Mouse (Mus musculus): ENCODE measurements around the gene Filip1l.

The Filip1l gene

DNA sequence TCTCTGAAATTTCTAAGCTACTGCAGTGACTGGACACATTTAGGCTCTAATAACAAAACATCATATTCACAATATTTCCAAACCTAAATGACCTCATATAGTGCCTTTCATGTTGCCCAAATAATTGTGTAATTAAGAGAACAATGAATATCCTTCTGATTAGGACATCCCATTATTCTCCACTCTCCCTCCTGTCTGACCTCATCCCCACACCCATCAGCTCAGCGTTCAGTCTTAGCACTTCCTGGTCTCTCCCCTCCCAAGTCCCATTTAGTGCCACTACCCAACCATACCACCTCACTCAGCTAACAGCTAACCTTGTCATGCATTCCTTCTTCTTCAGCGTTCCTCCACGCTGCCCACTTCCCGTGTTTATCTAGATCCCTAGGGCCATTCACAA, 130.0 kb downstream of the Filip1l start:
- DNase-seq (ENCODE audit: low spot score in 2 of 2), result no peak

DNA sequence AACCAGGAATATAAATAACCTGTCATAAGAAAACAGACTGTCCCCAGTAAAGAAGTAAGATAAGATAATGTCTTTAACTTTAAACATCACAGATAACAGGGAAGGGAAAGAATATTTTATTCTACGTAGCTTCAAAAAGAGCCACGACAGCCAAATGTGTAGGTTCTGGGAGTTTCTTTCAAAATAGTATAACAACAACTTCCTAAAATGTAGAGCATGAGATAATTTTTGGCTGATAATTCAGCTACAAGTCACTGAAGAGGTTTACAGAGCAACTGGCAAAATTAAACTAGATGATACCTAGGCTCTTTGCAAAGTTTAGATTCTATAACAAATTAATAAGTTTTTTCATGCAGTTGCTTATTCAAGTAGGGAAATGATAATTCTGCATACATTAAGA, 130.6 kb downstream of the Filip1l start:
- DNase-seq (ENCODE audit: low spot score in 2 of 2), result no peak

DNA sequence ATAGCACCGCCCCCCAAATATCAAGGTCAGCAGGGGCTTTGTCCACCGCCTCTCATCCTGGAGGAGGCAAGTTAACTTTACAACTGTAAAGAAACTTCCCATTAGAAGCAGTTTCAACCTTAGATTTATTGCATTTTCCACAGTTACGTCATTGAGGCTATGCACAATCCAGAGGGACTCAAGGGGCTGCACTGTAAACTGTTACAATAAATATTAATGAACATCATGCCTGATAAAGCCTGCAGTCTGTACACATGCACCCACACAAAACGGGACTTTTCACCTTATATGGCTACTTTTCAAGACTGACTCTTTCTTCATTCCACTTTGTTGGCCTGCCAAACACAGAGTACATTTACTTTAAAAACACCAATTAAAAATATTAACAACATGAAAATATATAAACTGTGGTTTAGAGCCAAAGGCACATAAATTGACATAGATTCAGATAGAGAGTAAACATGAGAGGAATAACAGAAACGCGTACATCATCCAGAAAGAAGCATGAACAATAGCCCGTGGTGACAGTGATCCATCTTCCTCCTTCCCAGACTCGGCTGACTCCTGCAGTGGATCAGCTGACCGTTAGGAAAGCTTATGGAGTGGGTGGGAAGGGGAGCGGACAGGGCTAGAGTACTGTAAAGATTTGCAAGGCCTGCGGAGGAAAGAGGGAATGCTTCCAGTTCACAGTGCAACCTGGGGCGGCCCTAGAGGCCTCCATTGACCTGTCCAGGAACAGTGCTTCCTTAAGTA, 131.3 kb downstream of the Filip1l start:
- no peak for DNase-seq (ENCODE audit: low spot score in 2 of 2)

DNA sequence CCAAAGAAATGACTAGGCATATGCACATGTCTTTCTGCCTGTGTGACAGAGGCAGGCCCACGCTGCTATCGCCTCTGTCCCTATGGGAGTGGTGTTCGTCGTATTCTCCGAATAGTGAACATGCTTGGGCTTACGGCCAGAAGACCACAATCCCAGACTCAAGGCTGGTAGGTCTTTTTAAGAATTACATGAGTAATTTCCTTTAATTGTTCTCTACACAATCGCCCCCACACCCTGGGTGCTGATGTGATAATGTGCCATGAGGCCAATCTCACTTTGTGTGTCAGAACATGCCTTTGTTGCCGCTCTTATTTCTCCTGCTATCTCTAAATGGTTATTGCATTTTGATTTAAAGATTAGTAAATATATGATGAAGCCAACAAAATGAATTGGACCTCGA, 132.4 kb downstream of the Filip1l start:
- no peak for DNase-seq (ENCODE audit: low spot score in 2 of 2)

DNA sequence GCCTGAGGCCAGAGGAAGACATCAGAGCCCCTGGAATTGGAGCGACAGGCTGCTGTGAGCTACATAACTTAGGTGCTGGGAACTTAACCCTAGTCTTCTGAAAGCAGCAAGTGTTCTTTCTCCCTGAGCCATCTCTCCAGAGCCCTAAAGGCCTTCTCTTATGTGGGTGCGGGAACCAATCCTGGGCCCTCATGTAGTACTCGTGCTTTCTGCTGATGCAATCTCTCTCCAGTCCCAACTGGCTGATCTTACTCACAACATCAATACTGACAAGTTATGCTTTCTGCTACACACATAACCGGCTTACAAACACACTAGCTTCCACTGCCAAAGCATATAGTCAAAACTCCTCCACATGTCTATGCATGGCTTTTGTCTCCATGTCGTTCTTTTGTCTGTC, 133.4 kb downstream of the Filip1l start:
- no peak for DNase-seq (ENCODE audit: low spot score in 2 of 2)

DNA sequence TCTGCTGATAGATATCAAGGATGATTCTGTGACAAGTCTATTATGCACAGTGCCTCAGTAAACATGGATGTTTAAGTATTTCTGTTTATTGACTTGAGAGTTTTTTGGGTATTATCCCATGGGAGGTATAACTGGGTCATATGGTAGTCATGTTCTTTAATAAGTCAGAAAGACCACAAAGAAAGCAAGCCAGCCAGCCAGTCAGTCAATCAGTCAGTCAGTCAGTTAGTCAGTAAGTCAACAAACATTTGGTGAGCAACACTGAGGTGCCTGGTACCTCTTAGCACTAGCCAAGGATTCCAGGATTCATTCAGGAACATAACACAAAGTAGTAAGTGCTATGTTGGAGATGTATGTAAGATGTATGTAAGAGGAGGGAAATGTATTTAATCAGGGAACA, 135.8 kb downstream of the Filip1l start:
- DNase-seq (ENCODE audit: low spot score in 2 of 2), result no peak

DNA sequence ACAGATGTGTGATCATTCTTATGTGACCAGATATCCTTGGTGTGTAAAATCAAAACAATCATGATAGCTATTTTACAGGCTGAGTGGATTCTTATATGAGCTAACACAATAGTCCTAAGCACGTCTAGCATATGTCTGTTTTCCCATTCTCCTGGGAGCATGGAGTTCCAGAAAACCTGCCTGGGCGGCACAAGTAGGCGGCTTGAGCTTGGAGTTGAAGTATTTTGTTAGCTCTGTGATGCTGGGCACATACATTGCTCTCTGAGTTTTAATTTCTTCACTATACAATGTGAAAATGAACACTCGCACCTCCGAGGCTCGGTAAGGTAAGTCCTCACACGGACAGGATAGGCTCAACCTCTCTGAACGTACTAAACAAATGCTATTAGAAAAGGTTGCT, 137.8 kb downstream of the Filip1l start:
- DNase-seq (ENCODE audit: low spot score in 2 of 2), result no peak

DNA sequence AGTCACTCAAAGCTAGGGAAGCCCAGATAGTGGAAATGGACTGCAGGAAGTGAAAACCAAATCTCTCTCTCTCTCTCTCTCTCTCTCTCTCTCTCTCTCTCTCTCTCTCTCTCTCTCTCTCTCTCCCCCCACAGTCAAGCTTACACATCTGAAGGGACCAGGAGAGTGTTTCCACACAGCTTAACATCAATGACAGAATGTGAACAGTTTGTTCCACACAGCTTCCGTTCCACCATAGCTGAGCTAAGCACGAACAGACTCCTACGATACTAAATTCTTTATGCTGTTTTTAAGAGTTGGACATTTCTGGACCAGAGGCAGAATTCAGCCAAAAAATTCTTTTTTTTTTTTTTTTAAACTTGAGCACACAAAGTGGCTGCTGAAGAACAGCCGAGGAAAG, 139.0 kb downstream of the Filip1l start:
- DNase-seq (ENCODE audit: low spot score in 2 of 2), result no peak

DNA sequence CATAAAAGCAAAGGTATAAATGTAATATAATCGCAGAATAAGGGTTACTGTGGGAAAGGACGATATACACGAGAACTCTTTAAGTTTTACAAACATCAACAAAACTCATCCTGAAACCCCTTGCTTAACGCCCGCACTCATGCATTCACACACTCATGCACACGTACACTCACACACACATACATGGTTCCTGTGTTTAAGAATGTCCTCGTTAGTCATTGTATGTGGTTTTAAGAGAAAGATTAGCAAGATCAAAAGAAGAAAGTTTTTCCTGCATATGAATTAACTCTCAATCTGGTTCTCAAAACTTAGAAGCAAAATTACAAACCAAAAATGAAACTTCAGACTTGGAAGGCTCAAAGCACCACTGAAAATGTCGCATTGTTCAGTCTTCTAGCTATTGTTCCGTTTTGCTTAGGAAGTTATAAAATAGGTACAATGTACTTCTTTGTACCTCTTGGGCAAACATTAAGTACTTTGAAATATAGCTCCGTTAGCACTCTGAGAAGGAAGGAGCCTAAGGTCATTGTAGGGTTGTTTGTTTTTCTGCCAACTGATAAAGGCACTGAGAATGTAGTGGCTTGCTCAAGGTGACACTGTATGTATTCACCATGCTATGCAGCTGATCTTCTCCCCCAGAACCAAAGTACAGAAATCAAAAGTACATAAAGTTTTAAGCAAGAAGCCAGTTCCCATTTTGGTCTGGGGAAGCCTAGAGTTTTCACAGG, 142.7 kb downstream of the Filip1l start:
- no peak for DNase-seq (ENCODE audit: low spot score in 2 of 2)

DNA sequence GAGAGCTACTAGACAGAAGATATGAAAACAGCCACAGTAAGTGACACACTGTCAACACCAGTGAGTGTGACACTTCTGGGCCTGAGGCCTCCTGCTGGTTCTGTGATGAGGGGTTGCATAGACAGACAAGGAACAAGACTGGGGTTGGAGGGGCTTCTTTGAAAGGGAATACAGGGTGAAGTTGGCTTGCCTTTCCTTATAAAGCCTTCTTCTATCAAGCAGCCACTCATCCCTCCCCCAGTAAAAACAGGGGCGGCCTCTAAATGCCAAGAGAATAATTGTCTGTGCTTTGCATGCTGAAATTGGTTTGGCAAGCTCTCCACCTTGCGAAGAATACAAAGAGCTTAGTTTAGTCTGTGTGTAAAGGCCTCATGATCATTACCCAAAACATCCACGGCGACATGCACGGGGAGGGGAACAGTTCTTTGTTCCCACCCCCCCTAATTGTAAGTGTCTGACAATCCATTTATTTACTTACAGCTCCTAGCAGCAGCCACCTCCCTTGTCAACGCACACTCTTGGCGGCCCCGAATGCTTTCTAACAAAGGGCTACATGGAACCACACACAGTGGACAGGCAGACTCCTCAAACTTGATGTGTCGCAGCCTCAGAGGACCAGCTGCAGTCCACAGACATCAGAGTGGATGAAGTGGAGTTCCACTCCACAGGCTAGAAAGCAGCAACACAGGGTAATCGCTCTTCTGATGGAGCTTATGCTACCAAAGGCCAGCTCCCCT, 143.7 kb downstream of the Filip1l start:
- no peak for DNase-seq (ENCODE audit: low spot score in 2 of 2)

DNA sequence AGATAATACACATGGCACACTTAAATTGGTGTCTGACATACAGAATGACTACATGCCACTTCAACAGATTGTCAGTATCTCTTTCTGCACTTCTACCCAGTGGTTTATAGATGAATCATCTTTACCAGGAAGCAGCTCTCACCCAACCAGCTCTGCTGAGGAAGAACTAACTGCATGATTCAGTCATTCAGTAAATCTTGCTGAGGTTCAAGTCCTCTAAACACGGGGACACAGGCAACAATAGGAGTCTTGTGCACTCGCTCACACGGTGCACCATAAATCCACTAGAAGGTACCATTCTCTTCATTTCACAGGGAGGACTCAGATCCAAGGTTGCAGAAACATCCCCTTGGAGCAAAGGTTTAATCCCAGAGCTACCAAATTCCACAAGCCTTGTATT, 148.0 kb downstream of the Filip1l start:
- DNase-seq (ENCODE audit: low spot score in 2 of 2), result no peak

DNA sequence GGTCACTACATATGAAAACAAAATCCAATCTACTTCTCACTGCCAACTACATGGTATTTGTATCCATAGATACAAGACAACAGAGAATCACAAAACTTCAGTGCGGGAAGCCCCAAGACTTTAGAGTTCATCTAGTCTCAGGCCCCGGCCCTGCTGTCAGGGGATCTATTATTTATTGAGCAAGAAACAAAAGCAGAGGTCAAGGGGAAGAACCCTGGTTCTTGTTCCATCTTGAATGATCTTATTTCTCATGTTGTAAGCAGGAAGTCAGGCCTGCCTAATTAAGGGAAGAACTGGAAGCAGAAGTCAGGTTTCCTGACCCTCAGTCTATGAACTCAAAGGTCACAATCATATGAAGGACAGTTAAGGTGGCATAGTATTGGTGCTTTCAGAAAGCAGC, 149.3 kb downstream of the Filip1l start:
- DNase-seq (ENCODE audit: low spot score in 2 of 2), result no peak

DNA sequence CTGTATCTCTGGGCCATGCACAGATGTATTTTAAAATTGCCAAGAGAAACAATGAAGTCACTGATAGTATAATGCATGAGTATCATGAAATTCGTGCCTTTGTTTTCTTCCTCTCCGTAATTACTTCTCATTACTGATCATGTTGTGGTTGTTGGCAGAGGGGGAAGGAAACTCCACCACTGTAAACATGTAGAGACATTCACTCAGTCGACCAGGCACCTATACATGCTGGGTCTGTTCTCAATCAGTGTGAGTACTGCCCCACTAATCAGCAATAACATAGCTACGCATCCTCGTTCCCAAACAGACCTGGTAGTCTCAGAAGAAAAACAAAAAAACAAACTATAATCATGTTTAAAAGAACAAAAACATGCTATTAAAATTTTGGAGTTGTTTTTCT, 149.9 kb downstream of the Filip1l start:
- DNase-seq (ENCODE audit: low spot score in 2 of 2), result no peak

DNA sequence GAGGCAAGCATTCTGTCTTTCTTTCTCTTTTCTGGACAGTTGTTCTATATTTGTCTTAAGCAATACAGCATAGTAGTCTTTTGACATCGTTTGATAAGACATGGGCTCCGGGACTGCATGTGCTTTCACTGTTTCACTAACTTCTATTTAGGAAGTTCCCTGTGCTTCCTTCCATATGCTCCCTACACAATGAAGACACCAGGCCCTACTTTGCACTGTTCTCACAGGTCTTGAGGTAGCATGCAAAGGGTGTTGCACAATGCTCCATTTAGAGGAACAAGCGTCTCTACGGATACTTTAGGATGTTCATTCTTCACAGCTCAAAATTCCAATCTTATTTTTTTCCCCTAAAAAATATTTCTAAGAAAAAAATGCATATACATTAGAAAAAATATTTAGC, 151.8 kb downstream of the Filip1l start:
- DNase-seq (ENCODE audit: low spot score in 2 of 2), result no peak

DNA sequence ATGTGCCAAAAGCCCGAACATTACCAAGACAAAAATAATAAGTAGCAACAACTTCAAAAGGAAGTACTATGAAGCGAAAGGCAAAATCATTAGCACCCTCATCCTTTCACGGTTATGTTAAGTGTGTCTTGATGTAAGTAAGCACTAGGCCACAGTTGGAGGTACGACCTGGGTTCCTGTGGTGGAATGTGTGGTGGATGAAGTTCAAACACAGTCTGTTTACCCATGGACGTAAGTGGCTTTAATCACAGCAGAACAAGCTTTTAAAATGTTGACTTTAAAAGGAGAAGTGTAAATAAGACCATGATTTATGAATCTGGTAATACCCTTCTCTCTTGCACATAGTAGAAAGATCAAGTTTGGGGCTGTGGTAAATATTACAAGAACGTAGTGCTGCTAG, 153.2 kb downstream of the Filip1l start:
- DNase-seq (ENCODE audit: low spot score in 2 of 2), result no peak

DNA sequence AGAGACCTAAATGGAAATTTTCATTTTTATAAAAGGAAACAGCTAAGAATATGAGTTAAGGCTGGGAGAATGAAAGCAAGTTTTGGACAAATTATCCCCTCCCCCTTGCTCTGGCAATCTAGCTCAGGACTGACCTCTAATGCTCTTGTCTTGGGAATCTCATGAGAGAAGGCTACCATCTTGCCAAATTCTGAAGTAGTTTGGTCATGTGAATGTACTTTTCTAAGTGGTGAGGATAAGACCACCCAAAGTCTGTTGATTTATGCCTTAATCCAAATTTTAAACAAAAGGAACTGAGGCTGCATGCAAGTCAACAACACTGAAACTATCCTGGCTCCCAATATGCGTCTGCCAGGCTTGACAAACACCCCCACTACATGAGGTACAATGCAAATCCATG, 155.5 kb downstream of the Filip1l start:
- DNase-seq (ENCODE audit: low spot score in 2 of 2), result no peak

DNA sequence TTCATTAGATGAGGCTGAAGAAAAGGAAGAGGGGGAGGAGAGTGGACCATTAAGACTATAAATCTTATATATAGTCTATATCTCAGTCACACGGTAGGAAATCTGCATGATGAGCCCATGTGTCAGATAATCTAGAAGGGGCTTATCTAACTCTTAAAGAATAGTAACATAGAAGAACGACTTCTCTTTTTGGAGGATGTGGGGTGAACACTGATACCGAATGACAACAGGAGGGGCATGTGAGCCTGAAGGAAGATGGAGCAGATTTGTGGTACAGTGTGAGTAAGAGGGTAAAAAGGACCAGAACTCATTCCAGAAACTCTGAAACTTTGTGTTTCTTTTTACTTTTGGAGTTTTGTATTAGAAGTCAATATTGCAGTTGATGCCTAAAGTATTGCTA, 156.2 kb downstream of the Filip1l start:
- DNase-seq (ENCODE audit: low spot score in 2 of 2), result no peak

DNA sequence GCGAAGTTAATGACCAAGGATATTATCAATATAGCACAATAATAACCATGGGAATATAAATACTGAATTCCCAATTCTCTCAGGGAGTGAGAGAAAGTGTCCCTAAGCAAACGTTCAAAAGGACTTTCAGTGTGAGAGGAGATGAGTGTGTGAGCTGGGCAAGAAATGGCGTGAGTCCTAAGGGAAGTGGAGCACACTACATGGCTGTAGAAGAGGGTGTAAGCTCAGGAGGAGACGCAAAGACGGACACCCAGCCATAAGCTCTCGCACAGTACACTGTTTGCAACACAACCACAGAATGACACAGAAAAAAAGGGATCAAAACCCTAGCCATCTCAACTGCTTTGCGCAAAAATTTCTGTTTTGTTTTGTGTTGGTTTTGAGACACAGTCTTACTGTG, 160.7 kb downstream of the Filip1l start:
- no peak for DNase-seq (ENCODE audit: low spot score in 2 of 2)

DNA sequence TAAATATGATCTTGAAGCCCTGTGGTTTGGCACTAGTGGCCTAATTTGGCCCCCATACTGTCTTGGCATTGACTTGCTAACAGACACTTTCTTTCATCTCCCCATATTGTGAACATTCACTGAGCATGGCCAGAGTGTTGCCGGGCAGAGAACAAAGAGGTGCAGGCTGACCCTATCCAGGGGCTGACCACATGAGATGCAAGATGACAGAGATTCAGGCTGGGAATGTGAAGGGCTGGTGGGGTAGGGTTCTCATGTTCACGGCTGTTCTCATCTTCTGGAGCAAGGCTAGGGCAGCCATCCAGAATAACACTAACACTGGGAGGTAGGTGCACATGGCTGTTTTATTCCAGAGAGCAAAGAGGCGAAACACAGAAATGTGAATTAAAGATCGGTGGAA, 161.5 kb downstream of the Filip1l start:
- DNase-seq (ENCODE audit: low spot score in 2 of 2), result no peak

DNA sequence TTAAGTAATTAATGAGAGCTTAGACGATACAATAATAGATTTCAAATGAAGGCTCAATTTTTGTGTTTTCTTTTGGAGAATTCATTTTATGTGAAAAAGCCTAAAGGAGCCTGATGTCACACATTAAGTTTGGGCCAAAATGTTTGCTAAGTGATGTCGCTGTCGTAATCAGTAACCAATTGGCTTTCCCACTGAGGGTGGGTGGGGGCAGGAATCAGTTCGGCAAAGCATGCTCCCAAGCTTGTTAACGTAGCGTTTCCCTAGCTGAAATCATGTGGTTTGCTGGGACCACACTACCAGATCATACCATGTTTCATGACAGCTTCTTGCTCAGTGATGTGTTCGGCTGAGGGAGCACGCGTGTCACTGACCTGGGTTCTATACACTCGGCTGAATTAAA, 162.7 kb downstream of the Filip1l start:
- DNase-seq (ENCODE audit: low spot score in 2 of 2), result no peak

DNA sequence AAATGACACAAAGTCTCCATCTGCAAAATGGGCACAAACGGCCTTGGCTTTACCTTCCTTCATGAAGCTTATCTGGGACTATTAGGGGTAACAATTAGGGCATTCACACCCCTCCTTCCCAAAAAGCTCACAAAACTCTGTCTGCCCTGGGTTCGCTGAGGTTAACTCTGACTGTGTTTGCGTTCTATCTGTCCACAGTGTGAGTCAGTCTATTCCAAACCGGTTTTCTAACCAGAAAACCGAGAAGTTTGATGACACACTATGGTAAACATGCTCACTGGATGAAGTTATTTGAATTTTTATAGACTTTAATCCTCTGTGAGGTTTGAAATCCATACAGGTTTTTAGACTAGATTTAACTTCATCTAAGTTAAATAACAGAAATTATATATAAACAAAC, 172.2 kb downstream of the Filip1l start:
- no peak for DNase-seq (ENCODE audit: low spot score in 2 of 2)

DNA sequence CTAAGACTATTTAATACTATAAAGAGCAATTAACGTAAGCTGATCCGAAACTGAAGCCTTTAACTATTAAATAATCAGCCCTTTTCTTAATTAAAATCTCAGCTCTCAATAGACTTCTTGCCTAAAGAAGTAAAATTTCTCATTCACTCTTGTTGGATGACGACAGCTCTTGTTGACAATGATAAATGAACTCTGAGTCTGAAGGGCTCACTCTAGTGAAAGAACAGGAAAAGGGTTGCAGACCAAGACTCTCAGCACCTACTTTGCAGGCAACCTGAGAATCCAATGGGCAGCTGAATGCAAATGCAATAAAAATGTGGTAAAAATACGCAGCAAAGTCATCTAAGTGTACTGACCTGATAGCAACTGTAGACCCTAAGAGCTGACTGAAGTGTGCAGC, 172.6 kb downstream of the Filip1l start:
- DNase-seq (ENCODE audit: low spot score in 2 of 2), result no peak

DNA sequence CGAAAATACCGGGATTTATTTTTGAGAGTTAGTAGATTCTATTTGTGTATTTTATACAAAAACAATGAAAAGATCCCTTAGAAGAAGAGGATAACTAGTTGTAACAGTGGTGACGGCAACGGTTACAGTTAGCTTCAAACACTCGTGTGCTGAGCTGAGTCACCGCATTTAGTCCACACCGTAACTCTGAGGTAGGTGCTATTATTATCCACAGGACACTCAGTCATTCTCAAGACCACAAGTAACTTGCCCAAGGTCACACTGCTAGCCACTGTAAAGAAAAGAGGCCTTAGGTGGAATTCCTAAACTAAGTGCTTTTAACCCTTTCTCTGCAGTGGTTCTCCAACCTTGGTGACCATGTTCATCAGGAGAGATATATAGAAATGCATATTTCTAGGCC, 174.0 kb downstream of the Filip1l start:
- no peak for DNase-seq (ENCODE audit: low spot score in 2 of 2)

Measured in spleen, postnatal 14 days (tissue).